Mouse (Mus musculus): ENCODE data around the gene Sult6b1. TPM values are rescaled to one million over a fixed set of nuclear protein-coding genes. Genes with fewer than 3 reads are reported as not detected.

The Sult6b1 gene
- polyA plus RNA-seq, 1 experiment from 2014 or later: 0.14 TPM

GRCm38 (mm10) chr17:78916369-78916813 lies 9.6 kb upstream of the Sult6b1 start, which contains the start of gene Cebpzos:
TSS of gene Cebpzos (plus strand) at chr17:78916500.
- peak within 1 kb of the TSS; percentile 87 for H3K27ac ChIP-seq
- peak; percentile 93 for ATAC-seq (replicated peaks; ENCODE audit: insufficient number of reproducible peaks, insufficient read depth, low FRiP score, low read depth)
- peaks cover 26% of the 10 kb centered on the region for H3K36me3 ChIP-seq
- H3K27me3 ChIP-seq: no peaks in the 10 kb centered on the region
- H3K4me2 ChIP-seq: peak within 1 kb of the TSS; percentile 76
- peak within 1 kb of the TSS; percentile 69 for H3K4me3 ChIP-seq
- peaks cover 16% of the 10 kb centered on the region for H3K4me1 ChIP-seq (replicated peaks)
- no peaks in the 10 kb centered on the region for H3K9me3 ChIP-seq (replicated peaks)
- H3K9ac ChIP-seq: peak within 1 kb of the TSS; percentile 77
- under 1% methylated on average over 37 of the region's 37 CpGs for WGBS

- Histone ChIP-seq H3K4me3 (peak overlapping the region; percentile 69), H3K36me3 (peaks cover 21% of the 10 kb centered on the region), H3K27me3 (no peaks in the 10 kb centered on the region), H3K9me3 (replicated peaks) (no peaks in the 10 kb centered on the region), H3K27ac (peak overlapping the region; percentile 87), H3K4me1 (replicated peaks) (peaks cover 16% of the 10 kb centered on the region), H3K4me2 (peak overlapping the region; percentile 76), H3K9ac (peak overlapping the region; percentile 77)
- no peak for ATAC-seq (replicated peaks; ENCODE audit: insufficient number of reproducible peaks, insufficient read depth, low FRiP score, low read depth)
- 51% methylated on average over 6 of the region's 6 CpGs for WGBS
These were observed 9.0 kb upstream of the Sult6b1 start for GRCm38 (mm10) chr17:78915772-78916171.

- H3K4me1 ChIP-seq (replicated peaks): peaks cover 16% of the 10 kb centered on the region
- H3K9ac ChIP-seq: no peak overlapping the region
- H3K27me3 ChIP-seq: no peaks in the 10 kb centered on the region
- H3K4me3 ChIP-seq: no peak overlapping the region
- H3K27ac ChIP-seq: no peak overlapping the region
- peaks cover 4% of the 10 kb centered on the region for H3K36me3 ChIP-seq
- WGBS: 65% methylated on average over 3 of the region's 3 CpGs
- H3K9me3 ChIP-seq (replicated peaks): no peaks in the 10 kb centered on the region
- H3K4me2 ChIP-seq: no peak overlapping the region
- ATAC-seq (replicated peaks; ENCODE audit: insufficient number of reproducible peaks, insufficient read depth, low FRiP score, low read depth): no peak
These were observed 7.1 kb upstream of the Sult6b1 start for GRCm38 (mm10) chr17:78913921-78914320.

GRCm38 (mm10) chr17:78912861-78913281 lies 6.1 kb upstream of the Sult6b1 start:
- Histone ChIP-seq H3K4me2 (peak overlapping the region; percentile 69), H3K27ac (peak overlapping the region; percentile 60), H3K36me3 (no peaks in the 10 kb centered on the region), H3K4me1 (replicated peaks) (peaks cover 15% of the 10 kb centered on the region), H3K27me3 (peaks cover 3% of the 10 kb centered on the region; the same call in 1 of the 2 replicates), H3K4me3 (peak overlapping the region; percentile 56), H3K9ac (0 out of 2 replicates have a peak overlapping the region, but pooled peaks have one; percentile 22), H3K9me3 (replicated peaks) (no peaks in the 10 kb centered on the region)
- 19% methylated on average over 6 of the region's 6 CpGs for WGBS
- ATAC-seq (replicated peaks; ENCODE audit: insufficient number of reproducible peaks, insufficient read depth, low FRiP score, low read depth): no peak

GRCm38 (mm10) chr17:78909374-78909773 lies 2.6 kb upstream of the Sult6b1 start:
- no peak overlapping the region for H3K4me3 ChIP-seq
- peaks cover 3% of the 10 kb centered on the region; the same call in 1 of the 2 replicates for H3K27me3 ChIP-seq
- 71% methylated on average over 2 of the region's 2 CpGs for WGBS
- no peak overlapping the region for H3K9ac ChIP-seq
- no peaks in the 10 kb centered on the region for H3K9me3 ChIP-seq (replicated peaks)
- H3K4me1 ChIP-seq (replicated peaks): no peaks in the 10 kb centered on the region
- H3K27ac ChIP-seq: no peak overlapping the region
- no peaks in the 10 kb centered on the region for H3K36me3 ChIP-seq
- ATAC-seq (replicated peaks; ENCODE audit: insufficient number of reproducible peaks, insufficient read depth, low FRiP score, low read depth): no peak
- H3K4me2 ChIP-seq: no peak overlapping the region

- no peak for ATAC-seq (replicated peaks; ENCODE audit: insufficient number of reproducible peaks, insufficient read depth, low FRiP score, low read depth)
- Histone ChIP-seq H3K4me2 (no peak overlapping the region), H3K27me3 (no peaks in the 10 kb centered on the region), H3K9ac (no peak overlapping the region), H3K36me3 (no peaks in the 10 kb centered on the region), H3K4me3 (no peak overlapping the region), H3K9me3 (replicated peaks) (no peaks in the 10 kb centered on the region), H3K27ac (no peak overlapping the region), H3K4me1 (replicated peaks) (no peaks in the 10 kb centered on the region)
- 71% methylated on average over 2 of the region's 2 CpGs for WGBS
These were observed 3.6 kb downstream of the Sult6b1 start for GRCm38 (mm10) chr17:78903158-78903557.

- Histone ChIP-seq H3K36me3 (no peaks in the 10 kb centered on the region), H3K9ac (0 out of 2 replicates have a peak overlapping the region, but pooled peaks have one; percentile 25), H3K27ac (no peak overlapping the region), H3K4me1 (replicated peaks) (peaks cover 7% of the 10 kb centered on the region; the same call in 1 of the 2 replicates), H3K9me3 (replicated peaks) (no peaks in the 10 kb centered on the region), H3K4me2 (peak overlapping the region; percentile 57), H3K27me3 (no peaks in the 10 kb centered on the region), H3K4me3 (peak overlapping the region; percentile 29; the same call in 1 of the 2 replicates)
- ATAC-seq (replicated peaks; ENCODE audit: insufficient number of reproducible peaks, insufficient read depth, low FRiP score, low read depth): no peak
- WGBS: 19% methylated on average over 8 of the region's 8 CpGs
These were observed 11.4 kb downstream of the Sult6b1 start for GRCm38 (mm10) chr17:78895394-78895793.

- H3K4me1 ChIP-seq (replicated peaks): peaks cover 7% of the 10 kb centered on the region; the same call in 1 of the 2 replicates
- no peaks in the 10 kb centered on the region for H3K27me3 ChIP-seq
- no peak overlapping the region for H3K27ac ChIP-seq
- whole genome bisulfite sequencing: 71% methylated on average over 7 of the region's 7 CpGs
- H3K4me2 ChIP-seq: peak overlapping the region; percentile 57; the same call in 1 of the 2 replicates
- H3K9me3 ChIP-seq (replicated peaks): no peaks in the 10 kb centered on the region
- H3K9ac ChIP-seq: no peak overlapping the region
- ATAC-seq (replicated peaks; ENCODE audit: insufficient number of reproducible peaks, insufficient read depth, low FRiP score, low read depth): no peak
- no peaks in the 10 kb centered on the region for H3K36me3 ChIP-seq
- no peak overlapping the region for H3K4me3 ChIP-seq
These were observed 11.8 kb downstream of the Sult6b1 start for GRCm38 (mm10) chr17:78894991-78895390.

- ATAC-seq (replicated peaks; ENCODE audit: insufficient number of reproducible peaks, insufficient read depth, low FRiP score, low read depth): no peak
- peaks cover 7% of the 10 kb centered on the region; the same call in 1 of the 2 replicates for H3K4me1 ChIP-seq (replicated peaks)
- no peak overlapping the region for H3K9ac ChIP-seq
- no peaks in the 10 kb centered on the region for H3K9me3 ChIP-seq (replicated peaks)
- H3K36me3 ChIP-seq: no peaks in the 10 kb centered on the region
- H3K27ac ChIP-seq: no peak overlapping the region
- no peak overlapping the region for H3K4me3 ChIP-seq
- 70% methylated on average over 9 of the region's 9 CpGs for WGBS
- H3K27me3 ChIP-seq: no peaks in the 10 kb centered on the region
- H3K4me2 ChIP-seq: no peak overlapping the region
These were observed 15.8 kb downstream of the Sult6b1 start for GRCm38 (mm10) chr17:78891020-78891419.

- no peak overlapping the region for H3K27ac ChIP-seq
- H3K9me3 ChIP-seq (replicated peaks): no peaks in the 10 kb centered on the region
- ATAC-seq (replicated peaks; ENCODE audit: insufficient number of reproducible peaks, insufficient read depth, low FRiP score, low read depth): no peak
- 46% methylated on average over 3 of the region's 3 CpGs for WGBS
- H3K4me3 ChIP-seq: no peak overlapping the region
- no peak overlapping the region for H3K4me2 ChIP-seq
- H3K4me1 ChIP-seq (replicated peaks): no peaks in the 10 kb centered on the region
- H3K36me3 ChIP-seq: no peaks in the 10 kb centered on the region
- no peak overlapping the region for H3K9ac ChIP-seq
- H3K27me3 ChIP-seq: no peaks in the 10 kb centered on the region
These were observed 17.6 kb downstream of the Sult6b1 start for GRCm38 (mm10) chr17:78889184-78889583.

GRCm38 (mm10) chr17:78888554-78888953 lies 18.2 kb downstream of the Sult6b1 start:
- ATAC-seq (replicated peaks; ENCODE audit: insufficient number of reproducible peaks, insufficient read depth, low FRiP score, low read depth): no peak
- WGBS: 76% methylated on average over 4 of the region's 4 CpGs
- H3K9ac ChIP-seq: no peak overlapping the region
- H3K27me3 ChIP-seq: no peaks in the 10 kb centered on the region
- no peak overlapping the region for H3K4me2 ChIP-seq
- no peaks in the 10 kb centered on the region for H3K4me1 ChIP-seq (replicated peaks)
- no peaks in the 10 kb centered on the region for H3K9me3 ChIP-seq (replicated peaks)
- no peak overlapping the region for H3K4me3 ChIP-seq
- no peak overlapping the region for H3K27ac ChIP-seq
- no peaks in the 10 kb centered on the region for H3K36me3 ChIP-seq

All from heart, embryonic 15.5 days (tissue).